Mouse (Mus musculus) c-Kit-negative CD71-positive TER-119-positive erythroid progenitor cells, embryonic 14.5 days (primary cell): ENCODE measurements around the gene Wnk4.

ENCODE experiments used
- DNase-seq: peaks from one replicate; pipeline ENCODE4 v3.0.0-alpha.2; 2013; ENCODE audit warnings: low read depth, low spot score

Wnk4 gene

GRCm38 (mm10) chr11:101259948-101260825 lies at the start of gene Wnk4:
Wnk4 (plus strand) TSS chr11:101260567.
- DNase-seq: peak; percentile 62

- DNase-seq: peak; percentile 73
These were observed 48.4 kb upstream of the Wnk4 start for GRCm38 (mm10) chr11:101211970-101212369.

DNA sequence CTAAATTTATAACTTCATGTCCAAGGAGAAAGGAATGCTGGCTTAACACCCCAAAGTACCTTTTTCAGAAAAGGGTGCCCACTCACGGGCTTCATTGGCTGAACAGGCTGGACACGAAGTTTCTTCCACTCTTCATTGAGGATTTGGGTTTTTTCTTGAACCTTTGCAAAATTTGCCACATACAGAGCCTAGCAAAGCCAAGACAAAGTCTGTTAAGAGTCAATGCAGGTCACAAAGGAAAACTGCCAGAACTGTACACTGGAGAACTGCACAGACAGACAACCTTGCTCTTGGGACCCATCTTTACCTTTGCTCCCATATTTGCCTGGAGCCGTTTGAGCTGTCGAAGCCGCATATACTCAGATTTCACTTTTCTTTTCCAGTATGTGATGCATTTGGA lies 43.4 kb upstream of the Wnk4 start:
- DNase-seq: no peak

GRCm38 (mm10) chr11:101218436-101219055 lies 41.8 kb upstream of the Wnk4 start:
- DNase-seq: no peak

DNA sequence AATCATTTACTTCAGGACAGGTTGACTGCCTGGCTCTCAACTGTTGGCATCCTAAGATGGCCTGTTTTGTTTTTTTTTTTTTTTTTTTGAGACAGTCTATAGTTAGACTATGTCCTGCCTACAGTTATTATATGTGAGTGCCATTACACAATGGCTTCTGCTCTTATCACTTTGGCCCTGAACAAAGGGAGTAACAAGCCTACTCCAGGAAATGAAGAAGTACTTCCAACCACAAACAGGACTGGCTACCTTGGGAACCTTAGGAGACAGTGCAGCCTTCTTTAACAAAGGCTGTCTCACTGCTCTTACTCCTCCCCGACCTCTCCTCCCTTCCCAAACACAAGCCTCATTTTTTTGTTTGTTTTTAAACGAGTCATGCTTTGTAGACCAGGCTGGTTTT lies 39.5 kb upstream of the Wnk4 start:
- no peak for DNase-seq

DNA sequence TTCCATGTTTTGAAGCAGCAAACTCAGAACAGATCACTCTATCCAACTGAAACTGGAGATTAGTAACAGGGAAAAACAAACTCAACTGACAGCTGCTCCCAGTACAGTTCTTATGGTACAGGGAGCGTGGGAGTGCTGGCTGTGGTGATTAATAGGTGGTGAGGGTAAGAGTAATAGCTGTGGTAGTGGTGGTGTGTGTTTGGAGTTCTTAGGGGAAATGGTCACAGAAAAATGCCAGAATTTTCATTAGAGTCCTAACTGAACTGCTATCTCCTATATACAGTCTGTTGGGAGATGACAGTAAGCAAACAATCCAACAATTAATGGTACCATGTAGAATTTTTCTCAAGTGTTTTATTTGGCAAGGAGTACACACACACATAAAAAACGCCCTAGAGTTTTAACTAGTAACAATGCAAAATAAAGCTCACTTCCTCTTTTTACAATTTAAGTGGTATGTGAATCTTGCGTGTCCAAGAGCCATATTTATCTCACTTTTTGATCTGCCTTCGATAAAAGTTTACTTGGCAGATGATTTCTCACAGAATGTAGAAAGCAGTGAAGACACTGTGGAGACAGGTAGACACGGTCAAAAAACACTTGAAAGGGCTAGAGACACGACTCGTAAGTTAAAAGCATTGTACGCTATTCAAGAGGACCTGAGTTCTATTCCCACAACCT lies 38.9 kb upstream of the Wnk4 start:
- DNase-seq: no peak

GRCm38 (mm10) chr11:101224337-101224736 lies 36.0 kb upstream of the Wnk4 start:
- DNase-seq: no peak

GRCm38 (mm10) chr11:101225331-101226064 lies 34.9 kb upstream of the Wnk4 start:
- DNase-seq: peak; percentile 17

DNA sequence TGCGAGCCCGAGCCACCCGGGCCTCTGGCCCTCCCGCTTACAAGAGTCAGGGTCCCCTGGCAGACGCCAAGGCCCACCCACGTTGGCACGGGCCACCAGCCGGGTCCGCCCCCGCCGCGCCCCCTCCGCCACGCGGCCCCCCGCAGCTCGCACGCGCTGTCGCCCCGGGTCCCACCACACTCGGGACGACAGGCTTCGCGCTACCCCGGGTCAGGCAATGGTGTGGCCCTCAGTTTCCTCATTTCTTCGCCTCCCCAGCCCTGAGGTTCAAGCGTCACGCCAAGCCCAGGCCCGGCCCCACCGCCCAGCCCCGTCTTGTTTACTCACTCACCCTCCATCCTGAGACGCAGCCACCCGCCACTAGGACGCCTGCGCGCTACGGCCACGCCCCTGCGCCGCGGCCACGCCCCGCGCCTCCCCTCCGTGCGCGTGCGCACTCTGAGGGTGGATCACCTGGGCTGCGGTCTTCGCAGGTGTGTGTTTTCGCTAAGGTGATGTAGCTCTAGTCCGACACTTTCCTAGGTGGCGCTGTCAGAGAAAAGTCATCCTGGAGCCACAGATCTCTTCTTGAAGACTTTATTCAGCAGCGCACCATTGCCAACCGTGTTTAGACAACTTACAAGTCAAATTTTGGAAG lies 34.2 kb upstream of the Wnk4 start, which contains the start of gene Ezh1:
Gene Ezh1, minus strand, starts transcription at position 399 of the 637 bp plus-strand sequence.
- peak; percentile 76 for DNase-seq

- DNase-seq: no peak
These were observed 30.9 kb upstream of the Wnk4 start for GRCm38 (mm10) chr11:101229361-101229900.

DNA sequence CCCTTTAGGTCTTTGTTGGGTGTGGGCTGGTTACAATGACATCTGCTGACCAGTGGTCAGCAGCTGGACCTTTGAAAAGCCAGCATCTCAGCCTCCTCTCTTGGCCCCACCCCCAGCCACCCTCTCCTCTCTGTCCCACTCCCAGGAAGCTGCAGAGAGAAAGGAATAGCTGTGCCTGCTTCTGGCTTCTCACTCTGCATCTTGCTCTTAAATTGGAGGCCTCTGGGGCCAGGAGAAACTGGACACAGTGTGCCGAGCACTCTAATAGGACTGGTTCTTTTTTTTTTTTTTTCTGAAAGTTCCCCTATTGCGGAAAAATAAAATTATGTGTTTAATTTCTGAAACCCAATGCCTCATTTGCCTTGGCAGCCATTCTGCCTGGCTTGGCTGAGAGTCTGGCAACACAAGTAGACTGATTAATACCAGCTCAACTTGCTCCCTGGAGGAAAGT lies 30.3 kb upstream of the Wnk4 start:
- no peak for DNase-seq

- DNase-seq: no peak
These were observed 29.8 kb upstream of the Wnk4 start for GRCm38 (mm10) chr11:101230526-101230925.

DNA sequence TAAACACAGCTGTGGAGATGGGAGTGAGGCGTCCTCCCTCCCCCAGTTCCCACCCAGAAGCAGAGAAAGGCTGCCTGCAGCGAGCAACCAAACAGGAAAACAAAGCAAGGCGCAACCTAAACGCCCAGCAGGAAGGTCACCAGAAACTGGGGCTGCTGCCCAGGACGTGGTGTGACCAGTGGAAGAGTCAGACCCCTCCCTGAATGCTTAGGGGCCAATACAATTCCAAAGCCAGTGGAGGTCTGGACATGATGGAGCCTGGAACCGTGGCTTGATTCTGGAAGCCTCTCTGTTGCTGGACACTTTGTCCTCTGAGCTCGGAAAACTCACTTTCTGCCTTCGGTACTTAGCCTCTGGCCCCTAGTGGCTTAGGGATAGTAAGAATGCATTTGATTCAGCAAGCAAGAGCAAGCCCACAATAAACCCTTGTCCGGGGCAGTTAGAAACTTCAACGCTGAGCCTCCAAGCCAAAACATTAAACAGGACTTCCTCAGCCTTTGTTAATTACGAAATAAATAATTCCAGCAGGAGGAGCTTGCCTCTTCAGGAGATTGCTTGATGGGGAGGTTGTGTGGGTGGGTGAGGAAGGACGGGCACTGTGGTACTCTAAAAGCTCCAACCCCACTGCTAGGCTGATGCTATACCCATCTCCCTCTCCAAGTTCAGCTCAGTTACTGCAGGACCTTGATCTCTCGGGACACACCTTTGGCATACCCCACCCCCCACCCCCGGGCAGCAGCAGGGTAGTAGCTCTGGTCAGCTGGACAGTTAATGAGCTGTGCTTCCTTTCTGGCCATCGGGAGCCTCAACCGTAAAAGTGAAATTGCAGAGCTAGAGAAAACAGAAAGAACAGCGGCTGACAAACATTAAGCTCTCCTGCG lies 29.1 kb upstream of the Wnk4 start:
- DNase-seq: no peak

DNA sequence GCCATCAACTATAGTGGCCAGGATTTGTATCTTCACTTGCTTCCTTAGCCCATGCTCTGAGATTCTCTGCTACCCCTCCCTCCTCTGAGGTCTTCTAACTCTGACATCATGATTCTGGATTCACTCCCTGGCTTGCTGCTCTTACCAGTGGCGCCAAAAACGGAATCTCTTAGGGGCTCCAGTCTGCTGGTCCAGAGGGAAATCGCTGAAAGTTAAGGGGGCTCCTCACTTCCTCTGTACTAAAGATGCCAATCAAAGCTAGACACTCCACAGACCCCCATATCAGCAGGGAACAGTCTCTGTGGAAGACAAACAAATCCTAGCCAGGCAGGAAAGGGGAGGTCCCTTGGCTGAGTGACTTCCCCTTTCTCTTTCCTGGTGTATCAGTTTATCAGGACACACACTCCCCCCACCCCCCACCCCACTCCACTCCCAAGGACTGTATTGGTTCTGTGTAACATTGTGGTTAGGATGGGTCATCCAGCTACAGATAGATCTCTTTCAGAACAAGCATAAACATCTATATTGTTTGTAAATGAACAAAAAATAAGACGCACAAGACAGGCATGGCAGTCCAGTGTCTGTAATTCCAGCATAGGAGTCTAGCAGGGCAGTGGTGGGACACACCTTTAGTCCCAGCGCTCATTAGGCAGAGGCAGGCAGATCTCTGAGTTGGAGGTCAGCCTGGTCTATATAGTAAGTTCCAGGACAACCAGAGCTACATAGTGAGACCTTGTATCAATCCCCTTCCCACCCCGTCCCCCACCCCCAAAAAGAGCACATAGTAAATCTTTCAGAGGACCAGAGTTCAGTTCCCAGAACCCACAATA lies 28.1 kb upstream of the Wnk4 start:
- no peak for DNase-seq

DNA sequence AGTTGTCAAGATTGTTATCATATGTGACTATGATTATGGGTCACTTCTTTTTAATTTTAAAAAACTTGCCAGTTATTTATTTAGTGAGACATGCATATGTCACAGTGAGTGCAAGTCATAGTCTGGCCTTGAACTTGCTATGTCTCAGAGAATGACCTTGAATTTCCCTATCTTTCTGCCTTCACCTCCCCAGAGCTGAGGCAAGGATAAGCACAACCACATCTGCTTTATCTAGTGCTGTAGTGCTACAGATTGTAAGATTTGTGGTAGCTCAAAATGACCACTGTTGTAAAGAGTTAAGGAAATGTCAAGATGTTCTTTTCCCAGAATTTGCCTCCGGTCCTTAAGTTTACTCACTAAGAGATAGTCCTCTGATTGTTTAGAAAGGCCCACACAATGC lies 27.1 kb upstream of the Wnk4 start:
- no peak for DNase-seq

DNA sequence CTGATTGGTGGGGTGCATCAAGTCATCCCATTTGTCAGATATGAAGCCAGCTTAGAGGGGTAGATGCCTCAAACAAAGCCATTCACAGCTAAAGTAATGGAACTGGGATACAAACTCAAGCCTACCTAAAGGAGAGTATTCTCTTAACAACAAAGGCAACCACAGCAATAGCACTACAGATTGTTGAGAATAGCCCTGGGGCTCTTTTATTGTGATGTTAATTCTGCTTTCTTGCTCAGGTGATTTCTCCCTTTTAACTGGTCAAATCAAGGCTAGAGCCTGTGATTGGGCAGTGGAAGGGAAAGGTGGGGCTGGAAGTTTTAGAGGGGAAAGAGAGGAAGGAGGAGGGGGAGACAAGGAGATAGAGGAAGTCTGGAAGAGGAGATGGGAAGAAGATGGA lies 26.2 kb upstream of the Wnk4 start:
- DNase-seq: no peak

DNA sequence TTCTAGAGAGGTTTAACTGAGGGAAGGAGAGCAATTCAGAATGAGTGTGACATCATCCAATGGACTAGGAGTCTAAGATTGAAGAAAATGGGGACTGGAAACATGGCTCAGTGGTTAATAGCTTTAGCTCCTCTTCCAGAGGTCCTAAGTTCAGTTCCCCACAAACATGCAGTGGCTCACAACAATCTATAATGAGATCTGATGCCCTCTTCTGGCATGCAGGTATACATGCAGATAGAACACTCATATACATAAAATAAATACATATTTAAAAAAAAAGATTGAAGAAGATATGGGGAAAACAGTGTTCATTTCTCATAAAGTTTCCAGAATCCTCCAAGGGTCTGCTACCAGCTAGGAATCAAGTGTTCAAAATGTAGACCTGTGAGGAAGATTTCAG lies 24.9 kb upstream of the Wnk4 start:
- DNase-seq: no peak

DNA sequence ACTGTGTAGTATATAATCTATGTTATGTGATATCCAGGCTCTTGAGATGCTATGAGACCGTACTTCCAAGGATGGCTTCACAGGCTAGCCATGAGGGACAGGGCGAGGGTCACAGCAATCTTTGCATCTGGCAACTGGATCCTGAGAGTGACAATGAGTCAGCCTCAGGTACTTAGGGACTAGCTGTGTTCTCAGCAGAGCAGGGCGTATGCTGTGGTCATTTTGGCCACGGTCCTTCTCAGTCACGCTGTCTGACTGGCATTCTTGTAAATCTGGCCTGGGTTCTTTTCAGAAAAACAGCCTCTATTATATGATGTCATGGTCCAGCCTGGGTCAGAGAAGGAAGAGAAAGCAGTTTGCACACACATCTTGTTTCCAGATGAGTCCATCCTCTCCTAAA lies 23.6 kb upstream of the Wnk4 start:
- DNase-seq: no peak

- DNase-seq: no peak
These were observed 22.2 kb upstream of the Wnk4 start for GRCm38 (mm10) chr11:101238071-101238647.
